Mouse (Mus musculus) bone marrow, adult 2 months (tissue): ENCODE results near the gene Ccdc71.

ENCODE experiments used
- CTCF ChIP-seq: fragments of 200-500 bp; IDR thresholded peaks from 2 replicates; pipeline ENCODE4 v1.5.1; 2011; ENCODE audit warnings: low read length, control low read depth; ENCODE audit not compliant: control insufficient read depth, insufficient read depth
- POLR2A ChIP-seq: fragments of 200-500 bp; IDR thresholded peaks from 2 replicates; pipeline ENCODE4 v1.6.1; 2011; ENCODE audit warnings: low read depth, mild to moderate bottlenecking, control low read depth, low read length, borderline replicate concordance; ENCODE audit not compliant: control insufficient read depth

DNA sequence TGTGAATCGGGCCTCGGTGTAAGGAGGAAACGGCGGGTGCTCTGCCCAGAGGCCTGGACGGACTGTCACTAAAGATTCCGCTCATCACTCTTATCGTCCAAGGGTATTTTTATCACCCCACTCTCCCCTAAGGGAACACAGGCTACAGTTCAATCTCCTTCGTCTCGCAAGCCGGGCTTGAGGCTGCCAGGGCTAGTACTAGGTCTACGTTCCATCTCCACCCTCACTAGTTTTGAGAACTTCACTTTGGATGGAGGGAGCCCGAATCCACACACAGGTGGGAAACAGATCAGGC lies 30.9 kb downstream of the Ccdc71 start:
- no peak for TF ChIP-seq CTCF
- no peak for TF ChIP-seq POLR2A
